Mouse (Mus musculus) myocyte (in vitro differentiated cells): ENCODE data around the gene Gm20431. TPM values are rescaled to one million over a fixed set of nuclear protein-coding genes. Genes with fewer than 3 reads are reported as not detected.
A peak's percentile ranks its signal among the peaks of the same experiment; 100 is the strongest.

ENCODE experiments used
- H3K27me3 ChIP-seq: one replicate; pipeline ENCODE4 v1.6.1; 2011; ENCODE audit not compliant: control insufficient read depth, insufficient read depth, insufficient read length
- H3K36me3 ChIP-seq: one replicate; pipeline ENCODE4 v1.6.1; 2011; ENCODE audit not compliant: control insufficient read depth, insufficient read depth
- H3K4me2 ChIP-seq: one replicate; pipeline ENCODE4 v1.6.1; 2011; ENCODE audit warnings: low read depth, control low read depth
- H3K4me3 ChIP-seq: one replicate; pipeline ENCODE4 v1.5.1; 2011; ENCODE audit warnings: mild to moderate bottlenecking, control low read depth, moderate library complexity
- H3K79me2 ChIP-seq: one replicate; pipeline ENCODE4 v1.6.1; 2011; ENCODE audit not compliant: control insufficient read depth, insufficient read depth
- H3ac ChIP-seq: one replicate; pipeline ENCODE4 v1.6.1; 2011; ENCODE audit not compliant: control insufficient read depth, insufficient read length
- CEBPB ChIP-seq: IDR thresholded peaks from 2 replicates; pipeline ENCODE4 v1.6.1; 2011; ENCODE audit warnings: mild to moderate bottlenecking, moderate library complexity; ENCODE audit not compliant: poor library complexity, insufficient read depth, severe bottlenecking
- E2F4 ChIP-seq: IDR thresholded peaks from one replicate; pipeline ENCODE4 v1.6.1; 2011; ENCODE audit warnings: mild to moderate bottlenecking, control low read depth, moderate library complexity; ENCODE audit not compliant: insufficient read depth
- MAX ChIP-seq: IDR thresholded peaks from one replicate; pipeline ENCODE4 v1.6.1; 2011; ENCODE audit warnings: low read depth, mild to moderate bottlenecking, control low read depth
- MYOD1 ChIP-seq, 3 experiments: IDR thresholded peaks; one replicate each; pipeline ENCODE4 v1.6.1; 2011; ENCODE audit warnings: control low read depth in 2 of 3, low read depth in 2 of 3, mild to moderate bottlenecking in 2 of 3, moderate library complexity in 1 of 3; ENCODE audit not compliant: insufficient read length in 2 of 3, control insufficient read depth in 1 of 3
- MYOG ChIP-seq, 3 experiments: IDR thresholded peaks; one replicate each; pipeline ENCODE4 v1.6.1; 2011; ENCODE audit warnings: control low read depth in 2 of 3, low read depth in 2 of 3, mild to moderate bottlenecking in 2 of 3; ENCODE audit not compliant: insufficient read length in 2 of 3, control insufficient read depth in 1 of 3, insufficient read depth in 1 of 3
- POLR2A ChIP-seq: IDR thresholded peaks from one replicate; pipeline ENCODE4 v1.6.1; 2011; ENCODE audit warnings: low read depth, mild to moderate bottlenecking, control low read depth, moderate library complexity; ENCODE audit not compliant: insufficient read length
- POLR2AphosphoS2 ChIP-seq: IDR thresholded peaks from one replicate; pipeline ENCODE4 v1.6.1; 2011; ENCODE audit warnings: low read depth, control low read depth; ENCODE audit not compliant: insufficient read length
- REST ChIP-seq: IDR thresholded peaks from one replicate; pipeline ENCODE4 v1.6.1; 2011; ENCODE audit warnings: mild to moderate bottlenecking, control low read depth, moderate library complexity; ENCODE audit not compliant: insufficient read depth, insufficient read length
- SRF ChIP-seq: IDR thresholded peaks from one replicate; pipeline ENCODE4 v1.6.1; 2011; ENCODE audit warnings: low read depth; ENCODE audit not compliant: control insufficient read depth, insufficient read length
- TCF12 ChIP-seq: IDR thresholded peaks from one replicate; pipeline ENCODE4 v1.6.1; 2011; ENCODE audit warnings: mild to moderate bottlenecking, control low read depth; ENCODE audit not compliant: poor library complexity, insufficient read depth, severe bottlenecking
- TCF3 ChIP-seq: IDR thresholded peaks from one replicate; pipeline ENCODE4 v1.6.1; 2011; ENCODE audit warnings: low read depth, control low read depth; ENCODE audit not compliant: insufficient read length
- USF1 ChIP-seq: IDR thresholded peaks from one replicate; pipeline ENCODE4 v1.6.1; 2011; ENCODE audit warnings: low read depth, mild to moderate bottlenecking, control low read depth, moderate library complexity
- polyA plus RNA-seq: library from polyadenylated mRNA; unstranded; fragments of >200 nt; fragmentation: generic; extraction: Trizol; gene quantifications from one replicate; pipeline ENCODE4 v1.2.1, GENCODE M21; 2012; ENCODE audit warnings: missing spikeins

Gene Gm20431
- polyA plus RNA-seq, 1 experiment: 9.2 TPM

GRCm38 (mm10) chr2:167585273-167585672, 76.0 kb downstream of the Gm20431 start:
- H3K4me2 ChIP-seq: peak overlapping the region; percentile 8
- H3K4me3 ChIP-seq: no peak overlapping the region
- H3K27me3 ChIP-seq: no peaks in the 10 kb centered on the region
- H3ac ChIP-seq: no peak overlapping the region
- H3K36me3 ChIP-seq: no peaks in the 10 kb centered on the region
- no peak for TF ChIP-seq MYOG (IDR thresholded peaks at IDR 0.05; ENCODE audit: control insufficient read depth in 1 of 3, insufficient read depth in 1 of 3, insufficient read length in 2 of 3, low read depth in 2 of 3)
- TF ChIP-seq TCF12: no peak
- no peak for TF ChIP-seq MAX
- TF ChIP-seq MYOD1 (IDR thresholded peaks at IDR 0.05; ENCODE audit: control insufficient read depth in 1 of 3, insufficient read length in 2 of 3, low read depth in 2 of 3): no peak
- no peak for TF ChIP-seq POLR2AphosphoS2
- no peak for TF ChIP-seq POLR2A
- no peak for TF ChIP-seq SRF
- TF ChIP-seq TCF3: no peak
- no peak for TF ChIP-seq REST
- TF ChIP-seq USF1: no peak
- TF ChIP-seq E2F4: no peak
- TF ChIP-seq CEBPB: no peak
- H3K79me2 ChIP-seq: no peaks in the 10 kb centered on the region

DNA sequence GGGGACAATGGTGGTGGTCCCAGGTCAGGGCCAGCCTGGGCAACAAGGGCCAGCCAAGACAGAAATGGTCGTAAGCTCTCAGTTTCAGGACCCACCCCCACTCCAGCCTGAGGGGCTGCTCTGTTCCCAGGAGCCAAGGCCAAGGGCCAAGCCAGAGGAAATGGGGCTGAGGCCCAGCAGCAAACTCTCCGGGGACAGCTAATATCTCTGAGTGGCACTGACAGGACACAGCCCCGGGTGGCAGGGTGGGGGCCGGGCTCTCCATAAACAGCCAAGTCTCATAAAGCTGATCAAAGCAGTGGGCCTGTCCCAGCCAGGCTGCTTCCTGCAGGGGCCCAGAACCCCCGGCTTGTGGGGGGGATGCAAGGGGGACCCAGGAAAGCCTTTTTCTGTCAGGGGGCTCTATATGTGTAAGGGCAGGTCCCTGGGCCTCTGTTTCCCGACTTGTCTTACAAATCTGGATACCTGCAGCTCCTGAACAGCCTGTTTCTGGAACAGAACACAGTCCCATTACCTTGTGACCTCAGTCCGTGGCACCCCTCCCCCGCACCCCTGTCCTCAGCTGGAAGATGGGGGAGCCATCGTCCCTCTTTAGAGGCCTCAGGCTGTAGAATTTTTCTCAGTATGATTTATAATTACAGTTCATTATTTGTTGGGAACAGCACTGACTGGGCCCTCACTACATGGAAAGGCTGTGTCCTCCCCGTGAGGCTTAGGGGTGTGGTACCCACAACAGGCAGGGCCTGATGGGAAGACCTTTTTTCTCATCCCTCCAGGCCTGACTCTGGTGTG, 77.9 kb downstream of the Gm20431 start:
- TF ChIP-seq MYOG (IDR thresholded peaks at IDR 0.05; ENCODE audit: control insufficient read depth in 1 of 3, insufficient read depth in 1 of 3, insufficient read length in 2 of 3, low read depth in 2 of 3): no peak
- no peak for TF ChIP-seq E2F4
- TF ChIP-seq TCF3: no peak
- TF ChIP-seq USF1: no peak
- no peak for TF ChIP-seq POLR2AphosphoS2
- TF ChIP-seq CEBPB: no peak
- no peak for TF ChIP-seq POLR2A
- peak overlapping the region; percentile 10 for H3K4me2 ChIP-seq

GRCm38 (mm10) chr2:167578521-167578920, 82.8 kb downstream of the Gm20431 start:
- no peaks in the 10 kb centered on the region for H3K79me2 ChIP-seq
- H3K4me2 ChIP-seq: no peak overlapping the region
- H3K4me3 ChIP-seq: no peak overlapping the region
- TF ChIP-seq CEBPB (no peak), SRF (no peak), REST (no peak), MAX (no peak), TCF12 (no peak), MYOG (IDR thresholded peaks at IDR 0.05; ENCODE audit: control insufficient read depth in 1 of 3, insufficient read depth in 1 of 3, insufficient read length in 2 of 3, low read depth in 2 of 3) (no peak), E2F4 (no peak), MYOD1 (IDR thresholded peaks at IDR 0.05; ENCODE audit: control insufficient read depth in 1 of 3, insufficient read length in 2 of 3, low read depth in 2 of 3) (no peak), POLR2A (no peak), TCF3 (no peak), USF1 (no peak), POLR2AphosphoS2 (no peak)
- H3K36me3 ChIP-seq: no peaks in the 10 kb centered on the region
- H3ac ChIP-seq: no peak overlapping the region
- no peaks in the 10 kb centered on the region for H3K27me3 ChIP-seq

More for the DNA sequence above, 77.9 kb downstream of the Gm20431 start:
- Histone ChIP-seq H3K4me3 (no peak overlapping the region), H3K79me2 (no peaks in the 10 kb centered on the region), H3K27me3 (no peaks in the 10 kb centered on the region), H3K36me3 (no peaks in the 10 kb centered on the region), H3ac (no peak overlapping the region)

DNA sequence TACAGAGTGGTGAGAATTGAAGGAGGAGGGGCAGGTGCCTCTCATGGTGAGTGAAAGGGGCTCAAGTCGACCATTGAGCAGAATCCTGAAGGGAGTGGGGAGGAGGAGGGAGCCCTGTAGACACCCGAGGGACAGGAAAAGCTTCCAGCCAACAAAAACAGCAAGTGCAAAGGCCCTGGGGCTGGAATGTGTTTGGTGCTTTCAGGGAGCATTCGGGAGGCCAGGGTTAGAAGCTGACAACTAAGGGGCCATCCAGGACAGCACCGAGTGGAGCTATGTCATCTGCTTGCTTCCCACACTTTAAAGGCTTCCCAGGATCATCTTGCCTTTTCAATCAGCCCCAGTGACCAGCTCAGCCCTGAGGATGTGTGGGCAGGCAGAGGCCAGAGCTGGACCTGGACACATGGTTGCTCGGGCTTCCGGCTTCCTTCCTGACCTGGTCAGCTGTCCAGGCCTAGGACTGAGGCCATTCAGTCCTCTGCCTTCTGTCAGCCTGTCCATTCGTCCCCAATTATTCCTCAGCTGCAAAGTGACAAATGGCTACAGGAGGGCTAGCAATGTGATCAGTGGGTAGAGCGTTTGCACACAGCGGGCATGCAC, 84.0 kb downstream of the Gm20431 start:
- Histone ChIP-seq H3ac (no peak overlapping the region), H3K36me3 (no peaks in the 10 kb centered on the region), H3K27me3 (no peaks in the 10 kb centered on the region), H3K4me3 (no peak overlapping the region), H3K79me2 (no peaks in the 10 kb centered on the region), H3K4me2 (no peak overlapping the region)
- TF ChIP-seq E2F4 (no peak), MYOD1 (IDR thresholded peaks at IDR 0.05; ENCODE audit: control insufficient read depth in 1 of 3, insufficient read length in 2 of 3, low read depth in 2 of 3) (no peak), POLR2A (no peak), MYOG (IDR thresholded peaks at IDR 0.05; ENCODE audit: control insufficient read depth in 1 of 3, insufficient read depth in 1 of 3, insufficient read length in 2 of 3, low read depth in 2 of 3) (no peak), SRF (no peak), POLR2AphosphoS2 (no peak), USF1 (no peak), REST (no peak), CEBPB (no peak), MAX (no peak), TCF3 (no peak), TCF12 (no peak)
